9 mouse cellular contexts compared by ENCODE assay signal in genomic region chr14:118151651-118152293, GRCm38 (mm10). TPM values are rescaled to one million over a fixed set of nuclear protein-coding genes. Genes with fewer than 3 reads are reported as not detected.
DNase-seq lines count a peak whose midpoint lies in the region; ATAC-seq lines count a peak whose summit lies in the region.
"Had no signal": no experiment of that assay in that cellular context is flagged by ENCODE, and none has a peak within 500 bp of the region (broad histone marks: within the 10 kb centered on the region; RNA-seq: fewer than 3 reads in every experiment).

No protein-coding gene starts in this region.

- H3K9ac ChIP-seq in kidney, embryonic 15.5 days: no peak overlapping the region
- H3K9ac ChIP-seq: liver, embryonic 13.5 days had no signal

- H3K27ac ChIP-seq in kidney, embryonic 15.5 days: no peak overlapping the region
- no peak overlapping the region for H3K27ac ChIP-seq in limb, embryonic 10.5 days
- H3K27ac ChIP-seq: liver, embryonic 13.5 days had no signal

- peaks cover 59% of the 10 kb centered on the region for H3K36me3 ChIP-seq in kidney, embryonic 15.5 days
- peaks cover 66% of the 10 kb centered on the region for H3K36me3 ChIP-seq in limb, embryonic 10.5 days

- no peak overlapping the region for H3K4me3 ChIP-seq in kidney, embryonic 15.5 days (replicated peaks)
- H3K4me3 ChIP-seq in limb, embryonic 10.5 days: no peak overlapping the region
- H3K4me3 ChIP-seq: liver, embryonic 13.5 days had no signal

- H3K9me3 ChIP-seq in kidney, embryonic 15.5 days (replicated peaks): no peaks in the 10 kb centered on the region
- no peaks in the 10 kb centered on the region for H3K9me3 ChIP-seq in limb, embryonic 10.5 days (replicated peaks)
- H3K9me3 ChIP-seq: liver, embryonic 13.5 days had no signal

- no peaks in the 10 kb centered on the region for H3K4me1 ChIP-seq in kidney, embryonic 15.5 days
- H3K4me1 ChIP-seq in limb, embryonic 10.5 days: 0 out of 2 replicates have a peak, but pooled peaks cover 3% of the 10 kb centered on the region
- H3K4me1 ChIP-seq: liver, embryonic 13.5 days had no signal

- WGBS in kidney, embryonic 15.5 days: 69% methylated on average over 5 of the region's 5 CpGs
- 83% methylated on average over 5 of the region's 5 CpGs for WGBS in limb, embryonic 10.5 days

- no peak for ATAC-seq in kidney, embryonic 15.5 days (replicated peaks; ENCODE audit: low FRiP score)
- ATAC-seq in megakaryocyte-erythroid progenitor cell, adult 5-6 weeks (replicated peaks; ENCODE audit: low FRiP score, low TSS enrichment, poor library complexity, severe bottlenecking): peak; percentile 56

- H3K4me2 ChIP-seq in kidney, embryonic 15.5 days: no peak overlapping the region
- H3K4me2 ChIP-seq: liver, embryonic 13.5 days had no signal

- H3K27me3 ChIP-seq in kidney, embryonic 15.5 days: no peaks in the 10 kb centered on the region
- no peaks in the 10 kb centered on the region for H3K27me3 ChIP-seq in limb, embryonic 10.5 days (ENCODE audit: low read depth, poor library complexity, severe bottlenecking)
- H3K27me3 ChIP-seq: liver, embryonic 13.5 days had no signal

- peak; percentile 24 for DNase-seq in adrenal gland, postnatal 10 days
- no peak for DNase-seq in adrenal gland, adult 8-10 months
- peak; percentile 42 for DNase-seq in kidney, adult 9 months
- DNase-seq in gastrocnemius, postnatal 25 days: peak; percentile 40
- DNase-seq in limb, embryonic 10.5 days (ENCODE audit: low spot score): no peak
- no peak for DNase-seq in spleen, postnatal 36 days (ENCODE audit: low spot score in 2 of 2)
- DNase-seq: liver, embryonic 13.5 days had no signal

RNA-seq across cellular contexts. Expression of gene Gpr180, which starts 14.8 kb away (rescaled TPM):
- 10 to 100 TPM; 26.6 to 27.0 TPM for total RNA-seq in adrenal gland, postnatal 10 days (2021)
- total RNA-seq in adrenal gland, adult 8-10 months (2022): 10 to 100 TPM; 29.0 to 32.3 (median 31.5) TPM
- 54.6 and 58.6 TPM in 2 replicates for polyA plus RNA-seq in kidney, embryonic 15.5 days (2015; fragmentation: Nextera tagmentation; extraction: Ambion mirVana)
- 10 to 100 TPM; 29.6 to 31.1 TPM for total RNA-seq in gastrocnemius, postnatal 25 days (2021)
- total RNA-seq in megakaryocyte-erythroid progenitor cell, adult 5-6 weeks (2014; fragmentation: Nextera tagmentation): 11.2 and 11.7 TPM in 2 replicates
- 8.6 and 10.7 TPM in 2 replicates for total RNA-seq in megakaryocyte-erythroid progenitor cell, adult 5-6 weeks (2017)
- 43.0 and 49.6 TPM in 2 replicates for polyA plus RNA-seq in limb, embryonic 10.5 days (2016; fragmentation: Nextera tagmentation; extraction: Ambion mirVana)

RNA-seq across cellular contexts. Expression of gene Tgds, which starts 19.2 kb away (rescaled TPM):
- 10 to 100 TPM; 19.6 to 23.3 TPM for total RNA-seq in adrenal gland, postnatal 10 days (2021)
- 10 to 100 TPM; 16.5 to 20.9 (median 17.0) TPM for total RNA-seq in adrenal gland, adult 8-10 months (2022)
- polyA plus RNA-seq in kidney, embryonic 15.5 days (2015; fragmentation: Nextera tagmentation; extraction: Ambion mirVana): 36.7 and 38.1 TPM in 2 replicates
- total RNA-seq in gastrocnemius, postnatal 25 days (2021): 1 to 10 TPM; 4.6 to 6.2 TPM
- total RNA-seq in megakaryocyte-erythroid progenitor cell, adult 5-6 weeks (2014; fragmentation: Nextera tagmentation): 13.8 and 19.1 TPM in 2 replicates
- 16.1 and 21.1 TPM in 2 replicates for total RNA-seq in megakaryocyte-erythroid progenitor cell, adult 5-6 weeks (2017)
- polyA plus RNA-seq in limb, embryonic 10.5 days (2016; fragmentation: Nextera tagmentation; extraction: Ambion mirVana): 32.5 and 36.0 TPM in 2 replicates

Comparison
In these comparisons a context has a peak if more than half of its experiments do, and no peak if none do; other contexts are left out.
1. DNase-seq: peak in adrenal gland, postnatal 10 days (single experiment), kidney, adult 9 months (single experiment) and gastrocnemius, postnatal 25 days (single experiment); none in adrenal gland, adult 8-10 months (single experiment), limb, embryonic 10.5 days (single experiment) and spleen, postnatal 36 days (0 of 2).